Mouse (Mus musculus): ENCODE results near the gene Tm7sf3. TPM values are rescaled to one million over a fixed set of nuclear protein-coding genes. Genes with fewer than 3 reads are reported as not detected.

The Tm7sf3 gene
- polyA plus RNA-seq, 1 experiment from 2014 or later: 25.2 TPM

DNA sequence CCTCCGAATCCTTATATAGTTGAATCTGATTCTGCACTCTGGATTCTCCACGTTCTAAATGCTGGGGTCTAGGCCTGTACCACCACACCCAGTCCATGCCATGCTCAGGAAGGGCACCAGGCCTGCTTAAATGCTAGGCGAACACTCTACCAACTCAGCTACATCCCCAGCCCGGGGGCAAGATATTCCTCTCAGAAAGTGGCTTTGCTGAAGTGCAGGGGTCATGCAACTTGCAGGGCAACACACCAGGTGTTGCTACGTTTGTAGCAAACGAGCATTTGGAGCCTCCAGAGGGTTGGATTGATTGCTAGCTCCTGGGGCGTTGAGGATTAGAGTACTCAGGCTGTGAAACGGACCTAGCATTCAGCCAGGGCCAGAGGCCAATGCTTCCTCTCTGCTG lies 9.5 kb downstream of the Tm7sf3 start:
- H3K9me3 ChIP-seq (replicated peaks): no peaks in the 10 kb centered on the region
- H3K27ac ChIP-seq (replicated peaks): peak overlapping the region; percentile 92
- 38% methylated on average over 8 of the region's 8 CpGs for WGBS (ENCODE audit: insufficient replicate concordance)
- H3K4me3 ChIP-seq (replicated peaks): peak overlapping the region; percentile 93
- no peaks in the 10 kb centered on the region for H3K27me3 ChIP-seq
- H3K9ac ChIP-seq: peak overlapping the region; percentile 94
- H3K4me1 ChIP-seq (replicated peaks): peaks cover 63% of the 10 kb centered on the region
- H3K36me3 ChIP-seq (replicated peaks): peaks cover 7% of the 10 kb centered on the region; the same call in 1 of the 2 replicates
- peak overlapping the region; percentile 86 for H3K4me2 ChIP-seq
- no peak for ATAC-seq (ENCODE audit: insufficient read depth)

- Histone ChIP-seq H3K27ac (replicated peaks) (peak overlapping the region; percentile 92), H3K9ac (0 out of 2 replicates have a peak overlapping the region, but pooled peaks have one; percentile 43), H3K4me1 (replicated peaks) (peaks cover 69% of the 10 kb centered on the region), H3K27me3 (no peaks in the 10 kb centered on the region), H3K4me3 (replicated peaks) (peak overlapping the region; percentile 93), H3K4me2 (peak overlapping the region; percentile 86), H3K36me3 (replicated peaks) (peaks cover 7% of the 10 kb centered on the region; the same call in 1 of the 2 replicates), H3K9me3 (replicated peaks) (no peaks in the 10 kb centered on the region)
- WGBS (ENCODE audit: insufficient replicate concordance): 53% methylated on average over 9 of the region's 9 CpGs
- ATAC-seq (ENCODE audit: insufficient read depth): no peak
Measured at GRCm38 (mm10) chr6:146632403-146632802, 10.2 kb downstream of the Tm7sf3 start.

- peaks cover 73% of the 10 kb centered on the region for H3K4me1 ChIP-seq (replicated peaks)
- H3K27ac ChIP-seq (replicated peaks): peak overlapping the region; percentile 92
- no peaks in the 10 kb centered on the region for H3K27me3 ChIP-seq
- no peak for ATAC-seq (ENCODE audit: insufficient read depth)
- peak overlapping the region; percentile 93 for H3K4me3 ChIP-seq (replicated peaks)
- WGBS (ENCODE audit: insufficient replicate concordance): 39% methylated on average over 8 of the region's 8 CpGs
- peak overlapping the region; percentile 86 for H3K4me2 ChIP-seq
- no peaks in the 10 kb centered on the region for H3K9me3 ChIP-seq (replicated peaks)
- peak overlapping the region; percentile 43 for H3K9ac ChIP-seq
- H3K36me3 ChIP-seq (replicated peaks): peaks cover 7% of the 10 kb centered on the region; the same call in 1 of the 2 replicates
Measured at GRCm38 (mm10) chr6:146631847-146632246, 10.8 kb downstream of the Tm7sf3 start.

DNA sequence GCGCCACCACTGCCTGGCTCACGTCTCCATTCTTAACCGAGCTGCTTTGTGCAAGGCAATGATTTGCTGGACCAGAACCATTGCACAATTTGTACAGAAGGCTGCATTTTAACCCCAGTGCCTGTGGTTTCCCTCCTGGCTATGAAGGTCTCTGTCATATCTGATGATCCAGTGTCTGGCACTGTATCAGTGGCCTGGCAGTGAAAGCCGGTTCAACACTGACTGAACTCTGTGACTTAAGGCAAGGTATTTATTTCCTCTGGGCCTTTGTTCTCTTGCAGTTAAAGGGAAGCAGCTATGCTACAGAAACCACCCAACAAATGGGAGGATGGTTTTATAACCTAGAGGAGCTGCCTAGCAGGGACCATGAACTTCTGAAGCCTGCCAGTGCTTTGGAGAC lies 11.7 kb downstream of the Tm7sf3 start:
- peaks cover 73% of the 10 kb centered on the region for H3K4me1 ChIP-seq (replicated peaks)
- H3K36me3 ChIP-seq (replicated peaks): peaks cover 16% of the 10 kb centered on the region; the same call in 1 of the 2 replicates
- 0 out of 2 replicates have a peak overlapping the region, but pooled peaks have one; percentile 0 for H3K4me3 ChIP-seq (replicated peaks)
- peak overlapping the region; percentile 92 for H3K27ac ChIP-seq (replicated peaks)
- no peak for ATAC-seq (ENCODE audit: insufficient read depth)
- no peaks in the 10 kb centered on the region for H3K9me3 ChIP-seq (replicated peaks)
- peak overlapping the region; percentile 12 for H3K9ac ChIP-seq
- peak overlapping the region; percentile 86 for H3K4me2 ChIP-seq
- no peaks in the 10 kb centered on the region for H3K27me3 ChIP-seq
- WGBS (ENCODE audit: insufficient replicate concordance): 34% methylated on average over 4 of the region's 4 CpGs

GRCm38 (mm10) chr6:146629781-146630756 lies 12.6 kb downstream of the Tm7sf3 start:
- H3K27me3 ChIP-seq: no peaks in the 10 kb centered on the region
- H3K4me2 ChIP-seq: peak overlapping the region; percentile 86
- peak overlapping the region; percentile 92 for H3K27ac ChIP-seq (replicated peaks)
- WGBS (ENCODE audit: insufficient replicate concordance): 26% methylated on average over 9 of the region's 9 CpGs
- ATAC-seq (ENCODE audit: insufficient read depth): peak; percentile 77
- 0 out of 2 replicates have a peak overlapping the region, but pooled peaks have one; percentile 1 for H3K4me3 ChIP-seq (replicated peaks)
- H3K9ac ChIP-seq: peak overlapping the region; percentile 49
- H3K4me1 ChIP-seq (replicated peaks): peaks cover 72% of the 10 kb centered on the region
- no peaks in the 10 kb centered on the region for H3K9me3 ChIP-seq (replicated peaks)
- peaks cover 21% of the 10 kb centered on the region for H3K36me3 ChIP-seq (replicated peaks)

DNA sequence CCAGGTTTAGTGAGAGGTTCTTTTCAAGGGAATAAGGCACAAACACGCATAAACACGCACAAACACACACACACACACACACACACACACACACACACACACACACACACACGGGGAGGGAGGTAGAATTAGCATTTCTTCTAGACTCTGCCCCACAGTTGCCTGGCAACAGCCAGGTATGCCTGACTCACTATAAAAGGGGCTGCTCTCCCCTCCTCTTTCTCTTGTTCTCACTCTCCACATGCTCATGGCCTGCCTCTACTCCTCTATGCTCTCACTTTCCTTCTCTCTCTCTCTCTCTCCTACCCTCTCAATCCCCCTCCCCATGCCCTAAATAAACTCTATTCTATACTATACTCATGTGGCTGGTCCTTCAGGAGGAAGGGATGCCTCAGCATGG lies 14.5 kb downstream of the Tm7sf3 start:
- H3K36me3 ChIP-seq (replicated peaks): peaks cover 40% of the 10 kb centered on the region
- no peaks in the 10 kb centered on the region for H3K27me3 ChIP-seq
- WGBS (ENCODE audit: insufficient replicate concordance): 74% methylated on average over 3 of the region's 3 CpGs

DNA sequence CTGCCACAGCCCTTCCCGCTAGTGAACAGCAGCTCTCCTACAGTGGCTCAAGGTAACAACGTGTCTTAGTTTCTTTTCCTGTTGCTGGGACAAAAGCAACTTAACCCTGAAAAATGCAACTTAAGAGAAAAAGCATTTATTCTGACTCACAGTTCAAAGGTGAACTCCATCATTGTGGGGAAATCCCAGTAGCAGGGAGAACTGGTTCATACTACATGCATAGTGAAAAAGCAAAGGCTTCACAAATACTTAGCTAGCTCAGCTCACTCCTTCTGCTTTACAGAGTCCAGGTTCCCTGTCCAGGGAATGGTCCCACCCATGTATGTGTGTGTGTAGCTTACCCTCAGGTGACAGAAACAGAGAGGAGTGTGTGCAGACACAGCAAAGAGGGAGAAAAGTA lies 26.0 kb downstream of the Tm7sf3 start:
- H3K9ac ChIP-seq: no peak overlapping the region
- no peak overlapping the region for H3K4me2 ChIP-seq
- no peaks in the 10 kb centered on the region for H3K27me3 ChIP-seq
- no peaks in the 10 kb centered on the region for H3K9me3 ChIP-seq (replicated peaks)
- H3K36me3 ChIP-seq (replicated peaks): peaks cover 91% of the 10 kb centered on the region
- no peak for ATAC-seq (ENCODE audit: insufficient read depth)
- H3K4me1 ChIP-seq (replicated peaks): peaks cover 39% of the 10 kb centered on the region
- H3K4me3 ChIP-seq (replicated peaks): no peak overlapping the region
- WGBS (ENCODE audit: insufficient replicate concordance): 88% methylated on average over 2 of the region's 2 CpGs
- no peak overlapping the region; the same call in 1 of the 2 replicates for H3K27ac ChIP-seq (replicated peaks)

More for the DNA sequence above, 14.5 kb downstream of the Tm7sf3 start:
- Histone ChIP-seq H3K9me3 (replicated peaks) (no peaks in the 10 kb centered on the region), H3K9ac (no peak overlapping the region), H3K4me3 (replicated peaks) (no peak overlapping the region), H3K27ac (replicated peaks) (no peak overlapping the region), H3K4me2 (no peak overlapping the region), H3K4me1 (replicated peaks) (peaks cover 59% of the 10 kb centered on the region)
- ATAC-seq (ENCODE audit: insufficient read depth): no peak

DNA sequence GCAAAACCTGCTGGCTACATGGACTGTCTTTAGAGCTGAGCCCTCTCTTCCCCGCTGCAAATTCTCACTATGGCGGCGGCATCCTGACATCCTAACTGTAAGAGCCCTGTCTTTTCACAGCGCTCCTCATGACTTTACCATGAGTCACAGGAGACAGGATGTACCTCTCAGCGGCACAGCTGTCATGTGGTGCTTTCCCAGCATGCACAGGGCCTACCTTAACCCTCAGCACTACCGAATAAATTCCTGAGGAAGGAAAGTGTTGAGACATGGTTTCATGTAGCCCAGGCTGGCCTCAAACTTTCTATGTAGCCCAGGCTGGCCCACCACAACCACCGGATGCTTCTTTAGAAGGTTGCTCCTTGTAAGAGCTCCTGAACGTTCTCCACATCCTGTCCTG lies 26.7 kb downstream of the Tm7sf3 start:
- Histone ChIP-seq H3K9ac (no peak overlapping the region), H3K4me1 (replicated peaks) (peaks cover 44% of the 10 kb centered on the region)

GRCm38 (mm10) chr6:146614541-146614940 lies 28.1 kb downstream of the Tm7sf3 start:
- no peaks in the 10 kb centered on the region for H3K9me3 ChIP-seq (replicated peaks)
- H3K4me2 ChIP-seq: peak overlapping the region; percentile 56
- 57% methylated on average over 5 of the region's 5 CpGs for WGBS (ENCODE audit: insufficient replicate concordance)
- peaks cover 58% of the 10 kb centered on the region for H3K4me1 ChIP-seq (replicated peaks)
- no peak overlapping the region for H3K4me3 ChIP-seq (replicated peaks)
- peak overlapping the region; percentile 98 for H3K27ac ChIP-seq (replicated peaks)
- no peaks in the 10 kb centered on the region for H3K27me3 ChIP-seq
- H3K9ac ChIP-seq: peak overlapping the region; percentile 29; the same call in 1 of the 2 replicates
- peak; percentile 64 for ATAC-seq (ENCODE audit: insufficient read depth)
- H3K36me3 ChIP-seq (replicated peaks): peaks cover 82% of the 10 kb centered on the region

More for the DNA sequence above, 26.7 kb downstream of the Tm7sf3 start:
- Histone ChIP-seq H3K4me2 (no peak overlapping the region), H3K27me3 (no peaks in the 10 kb centered on the region), H3K27ac (replicated peaks) (no peak overlapping the region; the same call in 1 of the 2 replicates), H3K4me3 (replicated peaks) (no peak overlapping the region), H3K9me3 (replicated peaks) (no peaks in the 10 kb centered on the region), H3K36me3 (replicated peaks) (peaks cover 83% of the 10 kb centered on the region)
- 92% methylated on average over 8 of the region's 8 CpGs for WGBS (ENCODE audit: insufficient replicate concordance)
- no peak for ATAC-seq (ENCODE audit: insufficient read depth)

GRCm38 (mm10) chr6:146613907-146614306 lies 28.7 kb downstream of the Tm7sf3 start:
- 84% methylated on average over 5 of the region's 5 CpGs for WGBS (ENCODE audit: insufficient replicate concordance)
- Histone ChIP-seq H3K27me3 (no peaks in the 10 kb centered on the region), H3K36me3 (replicated peaks) (peaks cover 83% of the 10 kb centered on the region), H3K9me3 (replicated peaks) (no peaks in the 10 kb centered on the region), H3K27ac (replicated peaks) (peak overlapping the region; percentile 98), H3K4me2 (peak overlapping the region; percentile 56; the same call in 1 of the 2 replicates), H3K4me3 (replicated peaks) (no peak overlapping the region), H3K9ac (peak overlapping the region; percentile 29; the same call in 1 of the 2 replicates), H3K4me1 (replicated peaks) (peaks cover 63% of the 10 kb centered on the region)
- ATAC-seq (ENCODE audit: insufficient read depth): no peak

- 91% methylated on average over 5 of the region's 5 CpGs for WGBS (ENCODE audit: insufficient replicate concordance)
- H3K27ac ChIP-seq (replicated peaks): peak overlapping the region; percentile 98
Measured at GRCm38 (mm10) chr6:146612736-146613135, 29.9 kb downstream of the Tm7sf3 start.

More at GRCm38 (mm10) chr6:146612736-146613135, 29.9 kb downstream of the Tm7sf3 start:
- H3K9me3 ChIP-seq (replicated peaks): no peaks in the 10 kb centered on the region
- H3K4me2 ChIP-seq: no peak overlapping the region
- no peak overlapping the region for H3K4me3 ChIP-seq (replicated peaks)
- H3K36me3 ChIP-seq (replicated peaks): peaks cover 83% of the 10 kb centered on the region
- no peaks in the 10 kb centered on the region for H3K27me3 ChIP-seq
- H3K4me1 ChIP-seq (replicated peaks): peaks cover 63% of the 10 kb centered on the region
- no peak overlapping the region for H3K9ac ChIP-seq
- ATAC-seq (ENCODE audit: insufficient read depth): no peak

Data from liver, embryonic 15.5 days (tissue).